Mouse (Mus musculus) monocyte, adult 5-6 weeks (primary cell): Measurements from ENCODE around the gene Evi2a. TPM values are rescaled to one million over a fixed set of nuclear protein-coding genes. Genes with fewer than 3 reads are reported as not detected.

Experiments used
- ATAC-seq: fragments of 153-309, 156-312 bp; replicated peaks from 2 replicates; pipeline ENCODE4 v1.8.0; 2017; ENCODE audit warnings: mild to moderate bottlenecking; ENCODE audit not compliant: low TSS enrichment, insufficient number of reproducible peaks, severe bottlenecking, poor library complexity, low FRiP score
- total RNA-seq: library from RNA; stranded (forward); fragments of 200-1000, 200-491, 200-594 nt; gene quantifications from 3 replicates; pipeline ENCODE4 v1.2.3, GENCODE M21; 2017

Gene Evi2a
- 136 to 257 TPM (median 204 TPM) in 3 replicates for total RNA-seq

- ATAC-seq, result peak; percentile 67
Measured at GRCm38 (mm10) chr11:79530333-79530761, at the start of gene Evi2a, which contains the start of gene Evi2. Gene Evi2a, minus strand, starts transcription at chr11:79530609. Gene Evi2, minus strand, starts transcription at chr11:79530589.

GRCm38 (mm10) chr11:79577741-79578140 lies 47.3 kb upstream of the Evi2a start:
- peak; percentile 88 for ATAC-seq

GRCm38 (mm10) chr11:79575383-79576073 lies 45.1 kb upstream of the Evi2a start:
- no peak for ATAC-seq

GRCm38 (mm10) chr11:79573836-79574235 lies 43.4 kb upstream of the Evi2a start:
- peak; percentile 68; the same call in 1 of the 2 replicates for ATAC-seq

GRCm38 (mm10) chr11:79570319-79570718 lies 39.9 kb upstream of the Evi2a start:
- ATAC-seq, result no peak

GRCm38 (mm10) chr11:79568197-79568911 lies 37.9 kb upstream of the Evi2a start:
- no peak for ATAC-seq

GRCm38 (mm10) chr11:79566947-79567346 lies 36.5 kb upstream of the Evi2a start:
- no peak for ATAC-seq

- ATAC-seq, result no peak
Measured at GRCm38 (mm10) chr11:79563493-79563892, 33.1 kb upstream of the Evi2a start.

GRCm38 (mm10) chr11:79560536-79560935 lies 30.1 kb upstream of the Evi2a start:
- no peak for ATAC-seq

GRCm38 (mm10) chr11:79552622-79553021 lies 22.2 kb upstream of the Evi2a start:
- ATAC-seq, result no peak

GRCm38 (mm10) chr11:79536293-79536692 lies 5.9 kb upstream of the Evi2a start:
- ATAC-seq, result no peak

- ATAC-seq, result no peak
Measured at GRCm38 (mm10) chr11:79535554-79535953, 5.1 kb upstream of the Evi2a start.

- ATAC-seq, result no peak
Measured at GRCm38 (mm10) chr11:79533950-79534690, 3.7 kb upstream of the Evi2a start.

GRCm38 (mm10) chr11:79533311-79533710 lies 2.9 kb upstream of the Evi2a start:
- no peak for ATAC-seq

- ATAC-seq, result no peak
Measured at GRCm38 (mm10) chr11:79531485-79531884, 1.1 kb upstream of the Evi2a start.

GRCm38 (mm10) chr11:79530774-79531173 lies 365 bp upstream of the Evi2a start:
- no peak for ATAC-seq

- ATAC-seq, result no peak
Measured at GRCm38 (mm10) chr11:79529736-79530135, 673 bp downstream of the Evi2a start.

- ATAC-seq, result no peak
Measured at GRCm38 (mm10) chr11:79529226-79529625, 1.2 kb downstream of the Evi2a start.

- ATAC-seq, result no peak
Measured at GRCm38 (mm10) chr11:79528601-79529000, 1.8 kb downstream of the Evi2a start.
